Mouse (Mus musculus) right cerebral cortex, postnatal 14 days (tissue): ENCODE data around the gene Ptgds.

Experiments
- DNase-seq: peaks from one replicate; pipeline ENCODE4 v3.0.0; 2022

Gene Ptgds

GRCm38 (mm10) chr2:25479551-25480311 lies 9.9 kb upstream of the Ptgds start:
- no peak for DNase-seq

- no peak for DNase-seq
These were observed 8.3 kb upstream of the Ptgds start for GRCm38 (mm10) chr2:25477967-25478675.

- no peak for DNase-seq
These were observed 7.7 kb upstream of the Ptgds start for GRCm38 (mm10) chr2:25477541-25477940.

- DNase-seq, result no peak
These were observed 2.7 kb upstream of the Ptgds start for GRCm38 (mm10) chr2:25472550-25472949.

GRCm38 (mm10) chr2:25468962-25469915 lies 607 bp downstream of the Ptgds start:
- DNase-seq, result peak; percentile 50

GRCm38 (mm10) chr2:25467606-25468303 lies 2.1 kb downstream of the Ptgds start:
- no peak for DNase-seq

GRCm38 (mm10) chr2:25465816-25466635 lies 3.8 kb downstream of the Ptgds start:
- DNase-seq, result no peak

GRCm38 (mm10) chr2:25465256-25465655 lies 4.6 kb downstream of the Ptgds start:
- DNase-seq, result no peak

- DNase-seq, result no peak
These were observed 6.2 kb downstream of the Ptgds start for GRCm38 (mm10) chr2:25463630-25464029.

- DNase-seq, result no peak
These were observed 8.4 kb downstream of the Ptgds start for GRCm38 (mm10) chr2:25461407-25461806.

- DNase-seq, result peak; percentile 92
These were observed 9.1 kb downstream of the Ptgds start, which contains the start of gene Paxx for GRCm38 (mm10) chr2:25460551-25461309. Gene Paxx, minus strand, starts transcription at chr2:25461094.

- DNase-seq, result peak; percentile 47
These were observed 9.7 kb downstream of the Ptgds start for GRCm38 (mm10) chr2:25460135-25460534.

GRCm38 (mm10) chr2:25458911-25459310 lies 10.9 kb downstream of the Ptgds start:
- no peak for DNase-seq

- no peak for DNase-seq
These were observed 12.6 kb downstream of the Ptgds start for GRCm38 (mm10) chr2:25457022-25457896.

GRCm38 (mm10) chr2:25456205-25456953 lies 13.5 kb downstream of the Ptgds start, which contains the start of gene Clic3:
Gene Clic3, plus strand, starts transcription at chr2:25456838.
- no peak for DNase-seq

GRCm38 (mm10) chr2:25452951-25453350 lies 16.9 kb downstream of the Ptgds start:
- DNase-seq, result no peak

- no peak for DNase-seq
These were observed 18.8 kb downstream of the Ptgds start for GRCm38 (mm10) chr2:25450853-25451647.

GRCm38 (mm10) chr2:25442682-25443081 lies 27.2 kb downstream of the Ptgds start:
- no peak for DNase-seq
